Mouse (Mus musculus): ENCODE results near the gene 2310057M21Rik.
"Not testable (repeated sequence)": the region's sequence is repeated elsewhere in the genome, so short reads cannot be mapped to it uniquely, and the experiment has no call there.

Gene 2310057M21Rik

DNA sequence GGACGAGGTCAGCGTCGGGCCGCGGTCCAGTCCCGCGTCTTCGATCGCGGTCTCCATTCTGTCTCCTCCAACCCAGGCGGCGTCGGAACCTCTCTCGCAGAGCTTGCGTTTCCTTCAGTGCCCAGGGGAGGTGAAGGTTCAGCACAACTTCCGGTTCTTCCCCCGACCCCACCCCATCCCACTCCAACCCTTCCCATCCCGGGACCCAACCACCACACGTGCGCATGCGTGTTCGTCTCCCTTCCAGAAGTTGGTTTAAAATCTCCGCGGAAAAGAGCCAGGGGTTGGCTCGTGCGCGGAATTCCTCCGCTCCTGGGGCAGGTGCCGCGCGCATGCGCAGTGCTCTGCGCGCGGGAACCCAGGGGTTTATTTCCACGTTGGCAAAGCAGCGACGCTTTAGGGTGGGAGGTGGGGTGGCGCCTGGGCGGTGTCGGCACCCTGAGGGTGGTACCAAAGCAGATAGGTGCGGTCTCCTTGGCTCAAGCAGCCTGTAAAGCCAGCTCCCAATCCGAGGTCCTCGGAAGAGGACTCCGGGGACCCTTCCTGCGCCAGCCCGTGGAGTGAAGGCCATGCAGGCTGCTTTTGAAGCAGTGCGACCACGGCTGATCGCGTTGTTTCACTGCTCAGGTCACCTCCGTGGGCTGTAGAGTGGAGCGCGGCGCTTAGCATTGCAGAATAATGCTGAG is at the start of gene 2310057M21Rik:
Gene 2310057M21Rik, minus strand, starts transcription at position 145 of the 686 bp plus-strand sequence.
- in situ Hi-C loops (cut with MboI): no loop called here

DNA sequence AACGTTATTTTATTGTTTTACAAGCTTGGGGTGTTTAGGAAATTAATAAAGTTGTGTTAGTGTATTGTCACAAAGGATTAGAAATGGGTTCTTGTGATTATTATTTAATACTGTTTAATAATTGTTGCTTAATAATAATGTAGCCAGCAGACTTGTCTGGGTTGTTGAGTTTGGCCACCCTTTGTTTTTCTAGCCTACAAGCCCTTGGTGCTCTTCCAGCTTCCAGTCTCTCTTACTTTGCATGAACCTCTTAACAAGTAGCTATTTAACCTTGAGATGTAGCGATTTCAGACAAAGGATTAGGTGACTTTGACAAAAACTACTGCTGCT is 49.3 kb upstream of the 2310057M21Rik start:
- in situ Hi-C loops (cut with MboI): no loop called here

DNA sequence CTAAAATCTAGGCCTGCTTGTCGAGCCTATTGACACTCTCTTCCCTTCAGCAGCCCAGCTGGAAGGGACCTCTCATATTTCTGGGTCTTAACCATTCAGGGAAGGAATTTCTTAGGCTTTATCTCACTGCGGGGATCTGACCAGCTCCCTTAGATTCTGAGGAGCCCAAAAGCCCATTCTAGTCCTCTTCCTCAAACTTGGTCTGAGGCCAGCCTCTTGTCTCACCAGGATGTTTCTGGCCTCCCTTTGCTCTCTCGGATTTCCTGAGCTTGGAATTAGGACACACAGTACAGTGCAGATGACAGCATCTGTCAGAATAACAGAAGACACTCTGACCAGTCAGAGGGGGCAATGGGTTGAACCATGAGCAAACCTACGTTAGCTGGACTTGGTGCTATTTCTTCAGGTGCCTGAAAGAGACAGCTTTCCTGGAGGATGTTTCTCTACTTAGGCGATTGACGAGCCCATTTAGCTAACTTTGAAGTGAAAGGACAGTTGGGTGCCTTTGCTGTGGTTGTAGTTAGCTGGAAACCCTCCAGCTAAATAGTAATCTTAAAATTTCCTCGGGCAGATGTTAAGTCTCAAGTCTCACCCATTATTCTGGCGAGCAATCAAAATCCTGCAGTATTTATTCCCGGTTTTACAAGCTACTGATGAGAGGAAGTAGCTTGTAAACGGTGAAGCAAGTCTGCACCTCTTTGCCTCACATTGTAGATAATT is 48.8 kb upstream of the 2310057M21Rik start:
- in situ Hi-C loops (cut with MboI): no loop called here

DNA sequence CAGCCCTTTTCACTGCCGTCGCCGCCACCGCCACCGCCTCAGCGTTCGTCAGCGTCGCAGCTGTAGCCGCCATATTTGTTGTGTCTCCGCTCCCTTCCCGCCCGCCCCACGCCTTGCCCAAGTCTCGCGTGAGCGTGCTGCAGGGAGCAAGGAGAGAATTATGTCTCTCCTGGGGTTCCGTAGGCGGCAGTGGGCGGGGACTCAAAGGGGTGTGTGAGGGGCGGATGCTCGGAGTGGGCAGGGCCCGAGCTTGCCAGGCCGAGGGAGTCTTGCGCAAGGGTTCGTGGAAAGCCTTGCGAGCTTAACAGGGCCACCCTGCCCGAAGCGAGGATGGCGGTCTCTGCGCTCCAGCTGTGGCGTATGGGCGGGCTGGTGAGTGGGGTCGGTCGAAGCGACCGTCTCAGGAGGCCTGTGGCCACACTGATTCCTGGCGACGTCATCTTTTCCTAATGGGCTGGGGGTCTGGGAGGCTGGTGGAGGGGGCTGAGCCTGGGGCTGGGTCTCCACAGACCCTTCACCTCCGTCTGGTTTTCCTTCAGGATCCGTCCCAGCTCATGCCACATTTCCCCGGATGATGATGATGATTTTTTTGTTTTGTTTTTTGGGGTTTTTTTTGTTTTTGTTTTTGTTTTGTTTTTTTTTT is 48.0 kb upstream of the 2310057M21Rik start, which contains the start of the genes Ikzf5 and Acadsb:
Gene Ikzf5, minus strand, starts transcription at position 106 of the 643 bp plus-strand sequence.
Gene Acadsb, plus strand, starts transcription at position 186 of the 643 bp plus-strand sequence.
- in situ Hi-C loops (cut with MboI): no loop called here

DNA sequence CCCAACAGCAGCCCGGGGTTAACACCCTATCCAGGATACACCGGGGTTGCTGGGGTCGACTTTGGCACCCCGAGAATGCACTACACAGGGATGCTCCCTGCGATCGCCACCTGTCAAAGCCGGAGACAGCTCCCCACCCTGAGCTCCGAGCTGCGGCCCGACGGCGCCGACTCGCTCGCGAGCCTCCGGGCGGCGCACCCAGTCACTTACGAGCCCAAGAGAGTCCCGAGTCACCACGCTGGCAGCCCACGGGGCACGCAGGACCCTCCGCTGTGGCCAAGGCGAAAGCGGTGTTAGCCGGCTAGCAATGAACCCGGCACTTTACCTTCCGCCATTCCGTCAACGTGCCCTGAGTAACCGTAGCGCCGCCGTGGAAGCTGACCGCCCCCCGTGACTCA is 47.4 kb upstream of the 2310057M21Rik start:
- in situ Hi-C loops (cut with MboI): no loop called here

DNA sequence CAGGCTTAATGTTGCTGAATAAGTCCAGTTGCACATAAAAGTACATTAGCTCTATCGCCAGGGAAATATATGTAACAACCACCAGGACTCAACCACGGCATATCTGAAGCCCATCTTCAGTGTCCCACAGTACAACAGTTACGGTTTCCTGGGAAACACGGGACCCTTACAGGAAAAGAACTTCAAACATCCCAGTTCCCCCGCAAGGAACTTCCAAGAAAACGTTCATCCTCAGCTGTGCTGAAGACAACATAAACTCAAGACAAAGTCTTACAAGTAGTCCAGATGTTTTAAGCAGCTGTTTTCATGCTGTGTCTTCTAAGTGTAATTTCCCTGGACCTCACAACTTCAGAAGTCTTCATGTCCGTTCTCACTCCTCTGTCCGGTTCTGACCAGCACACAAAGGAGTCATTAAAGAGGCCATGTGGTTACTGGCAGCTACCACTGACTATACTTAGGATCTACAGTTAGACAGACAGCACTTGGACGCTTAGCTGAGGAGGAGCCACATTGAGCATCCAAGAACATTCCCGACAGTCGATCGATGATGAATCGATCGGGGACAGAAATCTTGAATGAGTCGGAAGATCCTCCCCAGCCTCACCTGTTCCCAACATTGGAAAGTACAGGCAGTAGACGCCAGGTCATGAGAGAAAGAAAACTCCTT is 46.9 kb upstream of the 2310057M21Rik start:
- in situ Hi-C loops (cut with MboI): no loop called here

DNA sequence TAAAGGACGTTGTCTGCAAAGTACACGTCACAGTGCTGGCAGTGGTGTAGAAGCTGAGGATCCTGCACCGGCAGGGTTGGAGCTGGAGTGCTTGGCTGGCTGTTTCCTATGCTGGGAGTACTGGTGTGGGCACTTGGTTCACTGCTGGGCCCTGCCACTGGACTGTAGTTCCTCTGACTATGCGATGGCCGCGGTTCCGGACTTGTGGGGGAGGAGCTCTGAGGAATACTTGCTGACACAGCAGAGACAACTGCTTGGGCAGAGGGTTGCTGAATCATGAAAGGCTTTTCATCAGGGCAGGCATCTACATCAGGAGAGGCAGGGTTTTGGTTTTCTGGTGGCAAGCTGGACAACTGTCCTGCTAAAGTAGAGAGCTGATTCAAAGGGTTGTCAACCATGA is 29.2 kb upstream of the 2310057M21Rik start:
- in situ Hi-C loops (cut with MboI): not testable (repeated sequence)

DNA sequence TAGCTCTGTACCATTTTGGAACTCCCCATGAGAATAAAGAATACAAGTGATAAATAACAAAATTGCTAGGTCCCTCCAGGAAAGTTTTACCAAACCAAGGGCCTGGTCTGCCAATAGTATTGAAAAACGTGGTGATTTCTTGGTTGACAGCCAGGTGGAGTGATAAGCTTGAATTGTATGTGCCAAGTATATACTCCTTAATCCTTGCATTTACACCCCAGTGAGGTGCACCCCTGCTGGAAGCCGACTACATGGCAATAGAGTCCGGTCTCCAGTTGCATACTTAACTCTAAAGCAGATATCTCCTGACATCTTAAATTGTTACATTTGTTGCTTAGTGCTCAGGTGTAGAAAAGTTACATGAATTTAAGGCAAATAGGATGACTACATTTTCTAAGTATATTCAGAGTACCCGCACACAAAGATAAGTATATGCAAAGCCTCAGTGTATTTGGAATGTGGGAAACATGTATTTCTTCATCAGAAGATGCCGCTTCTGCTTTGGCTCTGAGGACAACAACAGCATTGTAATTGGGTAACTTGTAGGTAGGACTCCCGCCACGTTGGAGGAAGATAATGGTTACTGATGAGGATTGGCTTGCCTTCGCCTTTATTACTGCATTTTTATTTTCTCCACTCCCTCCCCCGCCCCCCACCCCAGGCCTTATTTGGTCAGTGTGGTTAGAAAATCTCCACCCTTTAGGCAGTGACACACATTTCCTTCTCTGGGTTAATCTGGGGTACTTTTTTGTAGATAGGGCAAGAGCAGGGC is 9.5 kb upstream of the 2310057M21Rik start:
- in situ Hi-C loops (cut with MboI): no loop called here

DNA sequence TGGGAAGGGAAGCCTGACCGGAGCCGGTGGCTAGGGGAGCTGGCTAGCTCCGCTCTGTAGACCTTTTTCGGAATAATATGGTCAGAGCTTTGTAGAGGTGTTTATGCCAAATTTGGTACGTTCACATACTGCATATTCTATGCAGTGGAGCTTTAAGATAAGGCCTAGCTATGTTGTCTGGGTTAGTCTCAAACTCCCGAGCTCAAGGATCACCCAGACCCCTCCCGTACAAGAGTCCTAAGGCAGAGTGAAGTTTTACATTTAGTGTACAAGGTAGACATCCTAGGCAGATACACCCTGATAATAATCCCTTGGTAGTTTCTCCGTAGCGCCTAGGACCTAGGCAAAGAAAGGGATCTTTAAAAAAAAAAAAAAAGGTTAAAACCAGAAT is 8.9 kb upstream of the 2310057M21Rik start:
- in situ Hi-C loops (cut with MboI): no loop called here

DNA sequence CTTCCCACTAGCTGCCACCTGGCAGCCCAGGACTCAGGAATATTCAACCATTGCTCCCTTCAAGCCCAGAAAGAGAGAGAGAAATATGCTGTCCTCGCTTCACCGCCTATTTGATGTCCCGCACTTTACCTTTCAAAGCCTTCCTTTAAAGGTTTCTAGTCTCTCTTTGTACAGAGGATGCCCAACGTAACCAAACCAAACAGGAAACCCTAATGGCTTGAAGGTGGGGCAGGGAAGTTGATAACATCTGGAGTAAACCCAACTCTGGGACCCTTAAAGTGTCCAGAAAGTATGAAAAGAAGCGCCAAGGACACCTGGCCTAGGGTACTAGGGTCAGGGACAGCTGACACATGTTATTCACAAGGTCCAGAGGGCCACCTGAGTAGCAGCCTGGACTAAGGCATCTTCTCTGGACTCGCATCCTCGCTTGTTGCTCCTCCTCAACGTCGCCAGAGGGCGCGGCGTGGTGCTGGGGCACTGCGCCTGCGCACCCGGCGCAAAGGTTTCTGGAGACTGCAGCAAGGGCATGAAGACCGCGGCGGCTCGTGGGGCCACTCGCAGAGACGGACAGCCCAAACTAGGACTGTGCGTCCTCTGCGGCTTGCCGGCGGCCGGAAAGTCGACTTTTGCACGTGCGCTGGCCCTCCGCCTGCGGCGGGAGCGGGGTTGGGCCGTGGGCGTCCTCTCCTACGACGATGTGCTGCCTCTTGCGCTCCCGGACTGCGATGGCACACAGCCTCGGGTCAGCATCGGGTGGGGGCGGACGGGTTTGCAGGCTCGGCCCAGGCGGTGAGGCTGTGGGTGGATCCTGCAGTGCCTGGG is 8.3 kb upstream of the 2310057M21Rik start, which contains the start of gene Pstk:
Gene Pstk, plus strand, starts transcription at position 494 of the 822 bp plus-strand sequence.
- in situ Hi-C loops (cut with MboI): no loop called here

DNA sequence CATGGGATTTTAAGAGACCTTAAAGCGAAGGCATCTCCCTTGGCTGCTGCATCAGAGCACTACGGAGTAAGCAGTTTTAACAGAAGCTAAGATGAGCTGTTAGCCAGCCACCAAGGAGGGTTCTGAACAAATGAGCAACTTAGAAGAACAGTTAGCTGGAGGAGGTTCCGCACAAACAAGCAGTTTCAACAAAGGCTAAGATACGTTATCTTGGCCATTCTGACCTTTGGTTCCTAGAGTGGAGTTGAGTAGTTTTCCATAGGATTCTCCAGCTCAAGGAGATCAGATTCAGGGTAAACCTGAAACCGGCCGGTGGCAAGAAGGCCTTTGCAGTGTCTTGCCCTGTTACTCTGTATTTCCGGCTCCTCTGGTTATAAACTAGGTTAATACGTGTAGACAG is 1.6 kb upstream of the 2310057M21Rik start:
- in situ Hi-C loops (cut with MboI): no loop called here

DNA sequence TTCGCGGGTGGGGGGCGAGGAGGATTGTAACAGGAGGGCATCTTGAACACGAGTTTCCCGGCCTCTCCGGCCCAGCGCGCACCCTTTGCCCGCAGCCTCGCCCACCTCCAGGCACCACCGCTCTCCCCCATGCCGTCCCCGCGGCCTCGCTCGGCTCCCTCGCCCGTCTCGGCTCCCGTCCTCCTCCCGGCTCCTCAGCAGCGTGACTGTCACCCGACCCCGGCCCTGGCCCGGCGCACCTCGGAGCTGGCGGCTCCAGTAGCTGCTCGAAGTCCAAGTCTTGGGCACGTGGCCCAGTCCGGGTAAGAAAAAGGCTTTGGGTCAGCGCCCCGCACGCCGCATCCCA is 317 bp downstream of the 2310057M21Rik start:
- in situ Hi-C loops (cut with MboI): no loop called here

DNA sequence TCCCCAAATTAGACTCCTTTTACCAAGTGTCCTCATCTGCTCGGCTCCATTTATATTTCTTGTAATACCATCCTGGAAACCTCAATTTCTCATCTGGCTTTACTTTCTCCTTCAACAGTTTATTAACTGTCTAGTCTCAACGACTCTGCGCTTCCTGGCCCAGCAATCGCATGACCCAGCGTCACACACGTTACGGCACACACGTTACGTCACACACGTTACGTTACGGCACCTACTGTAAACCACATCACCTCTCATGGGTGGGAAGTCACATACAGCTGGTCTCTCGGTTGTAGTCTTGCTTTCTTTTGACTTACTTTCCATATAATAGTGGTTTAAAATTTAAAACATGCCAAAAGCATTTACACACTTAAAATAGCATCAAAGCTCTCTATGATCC is 6.5 kb downstream of the 2310057M21Rik start:
- in situ Hi-C loops (cut with MboI): no loop called here

DNA sequence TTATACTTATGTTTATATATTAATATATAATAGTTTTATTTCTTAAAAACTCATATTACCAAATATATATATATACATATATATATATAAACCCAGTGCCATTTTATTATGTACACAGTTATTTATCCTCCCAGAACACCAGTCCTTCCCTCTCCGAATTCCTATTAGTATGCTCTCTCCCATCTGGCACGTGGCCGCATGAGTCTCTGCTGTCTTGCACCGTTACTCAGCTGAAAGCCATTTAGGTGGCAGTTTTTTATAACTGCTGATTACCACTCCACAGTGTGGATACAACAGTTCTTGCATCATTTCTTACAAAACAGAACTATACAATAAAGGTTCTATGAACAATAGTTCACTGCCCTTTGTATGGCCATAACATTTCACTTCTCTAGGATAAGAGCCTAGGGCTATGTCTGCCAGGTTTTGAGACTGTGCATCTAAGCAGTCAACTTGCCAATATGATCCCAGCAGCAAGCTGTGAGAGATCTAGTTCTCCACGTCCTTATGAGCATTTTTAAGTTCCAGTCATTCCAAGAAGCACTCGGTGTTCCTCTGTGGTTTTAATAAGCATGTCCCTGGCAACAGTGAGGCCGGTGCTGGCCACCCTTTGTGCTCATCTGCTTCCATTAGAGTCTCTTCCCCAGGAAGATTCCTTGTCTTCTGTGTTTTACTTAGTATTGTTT is 16.6 kb downstream of the 2310057M21Rik start:
- in situ Hi-C loops (cut with MboI): no loop called here

DNA sequence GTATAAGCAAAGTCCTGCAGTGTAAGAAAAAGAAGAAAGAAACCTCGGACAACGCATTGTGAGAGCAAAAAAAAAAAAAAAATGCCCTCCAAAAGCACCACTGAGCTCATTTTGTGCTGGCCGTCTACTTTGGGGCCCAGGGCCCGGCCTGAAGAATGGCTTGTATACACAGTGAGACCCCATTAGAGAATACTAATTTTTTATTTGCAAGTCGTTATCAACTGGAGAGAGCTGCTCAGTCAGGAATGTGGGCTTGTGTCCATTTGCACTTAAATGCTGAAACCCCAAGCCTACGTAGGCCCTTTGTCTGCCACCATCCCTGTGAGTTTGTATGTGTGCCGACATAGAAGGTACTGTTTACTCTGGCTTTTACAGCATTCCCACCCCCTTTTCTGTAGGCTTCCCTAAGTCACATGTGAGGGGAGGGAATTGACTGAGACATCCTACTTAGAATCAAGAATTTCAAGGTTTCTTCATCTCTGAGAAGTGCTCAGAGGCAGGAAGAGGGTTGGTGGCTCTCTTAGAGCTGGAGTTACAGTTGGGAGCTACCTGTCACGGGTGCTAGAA is 25.0 kb downstream of the 2310057M21Rik start:
- in situ Hi-C loops (cut with MboI): no loop called here

DNA sequence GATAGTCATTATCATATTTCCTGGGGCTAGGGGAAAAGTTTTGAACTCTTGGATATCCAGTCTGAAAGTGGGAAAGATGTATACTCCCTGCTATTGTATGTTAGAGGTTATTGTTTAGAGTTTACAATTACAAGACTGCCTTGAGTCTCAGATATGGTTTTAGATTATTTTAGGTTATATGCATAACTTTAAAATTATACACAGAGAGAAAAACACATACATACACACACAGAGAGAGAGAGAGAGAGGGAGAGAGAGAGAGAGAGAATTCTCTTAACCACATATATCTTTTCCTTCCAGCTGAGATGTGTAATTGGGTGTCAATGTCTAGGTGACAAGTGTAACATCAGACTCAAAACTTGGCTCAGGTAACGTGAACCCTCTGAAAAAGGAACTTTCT is 29.0 kb downstream of the 2310057M21Rik start, which contains the start of gene Fam24a:
Gene Fam24a, plus strand, starts transcription at position 301 of the 400 bp plus-strand sequence.
- in situ Hi-C loops (cut with MboI): no loop called here

DNA sequence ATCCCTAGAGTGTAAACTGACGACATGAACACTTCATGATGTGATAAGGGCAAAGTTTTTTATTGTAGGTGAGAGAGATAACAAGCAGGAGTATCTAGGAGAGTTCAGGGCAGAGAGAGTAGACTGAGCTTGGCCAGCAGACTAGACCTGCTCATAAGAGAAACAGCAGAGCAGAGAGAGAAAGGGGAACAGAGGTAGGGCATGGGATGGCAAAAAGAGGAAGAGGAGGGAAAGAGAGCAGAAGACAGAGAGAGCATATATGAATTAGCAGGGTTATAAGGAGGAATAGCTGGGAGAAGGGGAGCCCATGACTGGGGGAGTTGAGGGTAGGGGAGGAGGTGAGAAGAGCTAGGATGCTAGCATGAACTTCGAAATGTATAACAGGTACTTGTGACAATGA is 30.9 kb downstream of the 2310057M21Rik start:
- in situ Hi-C loops (cut with MboI): no loop called here

DNA sequence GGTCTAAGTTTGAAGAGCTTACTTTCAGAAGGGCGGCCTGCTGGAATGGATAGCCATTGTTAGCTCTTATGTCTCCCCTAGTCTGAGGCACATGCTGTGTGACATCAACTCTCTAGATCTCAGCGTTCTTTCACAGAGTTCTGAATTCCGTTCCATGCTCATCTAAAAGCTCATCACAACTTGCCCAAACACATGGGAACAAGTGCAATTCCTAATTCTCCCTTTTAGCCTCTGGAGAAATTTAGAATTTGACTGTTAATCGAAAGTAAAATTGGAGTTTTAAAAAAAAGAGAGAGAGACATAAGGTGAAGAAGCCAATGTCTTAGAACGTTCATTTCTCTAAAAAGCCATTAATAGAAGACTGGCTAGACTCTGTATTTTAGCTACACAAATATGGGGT is 33.1 kb downstream of the 2310057M21Rik start, which contains the start of gene Fam24b:
Gene Fam24b, minus strand, starts transcription at position 101 of the 400 bp plus-strand sequence.
- in situ Hi-C loops (cut with MboI): no loop called here

DNA sequence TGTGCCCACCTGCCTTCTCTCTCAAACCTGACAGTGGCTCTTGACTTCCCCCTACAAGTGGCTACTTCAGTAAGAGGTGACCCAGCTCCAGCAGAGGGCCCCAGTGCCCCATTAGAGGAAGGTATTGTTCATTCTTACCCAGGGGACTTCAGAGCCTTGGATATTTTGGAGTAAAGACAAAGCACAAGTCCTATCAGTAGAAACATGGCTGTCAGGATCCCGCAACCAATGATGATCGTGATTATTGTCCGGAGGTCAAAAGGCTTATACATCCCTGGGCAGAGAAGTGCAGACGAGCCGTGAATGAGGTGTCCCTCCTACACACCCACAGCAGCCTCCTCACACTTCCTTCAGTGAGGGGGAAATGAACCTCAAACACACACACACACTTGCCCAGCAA is 35.5 kb downstream of the 2310057M21Rik start:
- in situ Hi-C loops (cut with MboI): no loop called here

DNA sequence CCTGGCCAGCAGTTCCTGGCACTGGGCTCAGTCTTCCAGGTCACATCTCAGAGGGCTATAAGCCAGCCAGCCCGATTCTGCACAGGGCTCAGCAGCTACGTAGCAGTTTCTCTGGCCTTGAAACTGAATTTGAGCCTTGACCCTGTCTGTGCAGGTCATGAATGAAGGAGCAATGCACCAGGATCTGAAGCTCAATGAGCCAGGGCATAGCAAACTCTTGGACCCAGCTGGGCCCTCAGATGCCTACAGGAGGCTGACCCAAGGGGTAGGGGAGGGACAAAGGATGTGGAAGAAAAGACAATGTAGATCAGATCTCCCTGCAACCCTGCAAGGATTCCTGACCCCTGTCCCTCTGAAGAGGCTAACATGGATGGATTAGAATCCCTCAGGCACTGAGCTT is 40.4 kb downstream of the 2310057M21Rik start, which contains the start of gene Cuzd1:
Gene Cuzd1, minus strand, starts transcription at position 101 of the 400 bp plus-strand sequence.
- in situ Hi-C loops (cut with MboI): no loop called here
